Mouse (Mus musculus) colon, adult 2 months (tissue): Measurements from ENCODE around the gene Apoc3. TPM values are rescaled to one million over a fixed set of nuclear protein-coding genes. Genes with fewer than 3 reads are reported as not detected.

Experiments
- polyA plus RNA-seq: library from polyadenylated mRNA; depleted of rRNA; stranded (reverse); fragments of >200 nt; gene quantifications from 2 replicates; pipeline ENCODE4 v1.2.3, GENCODE M21; 2012; rRNA removed

Gene Apoc3
- 1.0 and 1.9 TPM in 2 replicates for polyA plus RNA-seq

DNA sequence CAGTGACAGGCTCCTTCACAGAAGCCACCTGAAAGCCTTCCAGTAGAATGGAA, at the start of gene Apoc3:
TSS of gene Apoc3 (minus strand) at position 41 of the 53 bp plus-strand sequence.

DNA sequence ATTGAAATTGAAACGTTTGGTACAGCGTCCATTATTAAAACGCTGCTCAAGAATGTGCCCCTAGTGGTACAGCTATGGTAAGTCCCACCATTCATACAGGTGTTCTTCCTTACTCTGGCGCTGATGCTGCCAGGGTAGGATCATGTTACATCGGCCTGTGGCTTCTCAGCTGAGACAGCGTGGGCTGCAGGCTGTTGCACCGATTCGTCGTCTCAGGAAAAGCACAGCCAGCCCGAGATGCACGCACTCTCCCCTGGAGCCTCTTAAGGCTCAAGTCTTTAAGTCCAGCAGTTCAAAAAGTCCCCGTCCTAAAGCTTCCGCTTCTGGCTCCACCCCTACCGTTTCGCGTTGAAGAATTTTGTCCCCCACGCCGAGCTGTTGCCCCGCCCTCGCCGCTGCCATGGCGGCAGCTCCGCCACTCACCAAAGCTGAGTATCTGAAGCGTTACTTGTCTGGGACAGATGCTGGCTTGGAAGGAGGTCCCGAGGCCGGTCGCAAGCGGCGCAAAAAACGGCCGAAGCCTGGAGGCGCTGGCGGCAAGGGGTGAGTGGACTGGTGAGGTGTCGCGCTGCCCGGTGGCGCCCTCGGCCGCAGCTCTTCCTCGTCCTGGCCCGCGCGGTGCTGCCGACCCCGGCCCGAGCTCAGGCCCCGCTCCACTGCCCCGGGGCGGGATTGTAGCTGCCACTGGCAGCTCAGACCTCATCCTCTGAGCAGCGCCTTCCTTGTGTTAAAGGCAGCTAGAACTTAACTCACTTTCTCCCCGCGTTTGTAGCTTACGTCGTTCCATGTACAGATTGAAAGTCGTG, 47.4 kb upstream of the Apoc3 start, which contains the start of gene Bud13:
TSS of gene Bud13 (plus strand) at position 378 of the 806 bp plus-strand sequence.

DNA sequence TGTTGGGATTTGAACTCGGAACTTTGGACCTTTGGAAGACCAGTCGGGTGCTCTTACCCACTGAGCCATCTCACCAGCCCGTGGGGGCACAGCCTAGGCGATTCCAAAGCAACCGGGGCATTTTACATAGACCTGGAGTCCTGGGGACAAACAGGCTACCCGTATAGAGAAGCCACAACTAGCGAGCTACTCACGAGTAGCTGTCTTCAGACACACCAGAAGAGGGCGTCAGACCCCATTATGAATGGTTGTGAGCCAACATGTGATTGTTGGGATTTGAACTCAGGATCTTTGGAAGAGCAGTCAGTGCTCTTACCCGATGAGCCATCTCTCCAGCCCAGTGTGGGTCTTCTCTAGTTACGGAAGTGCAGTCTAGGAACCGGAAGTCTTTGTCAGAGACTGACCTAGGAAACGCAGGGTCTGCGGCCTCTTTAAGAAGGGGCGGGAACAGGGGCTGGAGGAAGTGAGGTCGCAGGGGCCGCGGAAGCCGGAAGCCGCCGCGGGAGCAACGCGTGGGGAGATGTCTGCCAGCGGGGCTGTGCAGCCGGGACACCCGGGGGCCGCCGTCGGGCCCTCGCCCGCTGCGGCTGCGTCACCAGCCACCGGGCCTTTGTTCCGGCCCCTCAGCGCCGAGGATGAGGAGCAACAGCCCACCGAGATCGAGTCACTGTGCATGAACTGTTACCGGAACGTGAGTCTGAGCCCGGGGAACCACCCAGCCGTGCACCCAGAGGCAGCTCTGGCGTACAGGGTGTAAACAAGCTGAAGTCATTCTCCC, 37.4 kb upstream of the Apoc3 start, which contains the start of gene Zpr1:
TSS of gene Zpr1 (plus strand) at position 388 of the 778 bp plus-strand sequence.

DNA sequence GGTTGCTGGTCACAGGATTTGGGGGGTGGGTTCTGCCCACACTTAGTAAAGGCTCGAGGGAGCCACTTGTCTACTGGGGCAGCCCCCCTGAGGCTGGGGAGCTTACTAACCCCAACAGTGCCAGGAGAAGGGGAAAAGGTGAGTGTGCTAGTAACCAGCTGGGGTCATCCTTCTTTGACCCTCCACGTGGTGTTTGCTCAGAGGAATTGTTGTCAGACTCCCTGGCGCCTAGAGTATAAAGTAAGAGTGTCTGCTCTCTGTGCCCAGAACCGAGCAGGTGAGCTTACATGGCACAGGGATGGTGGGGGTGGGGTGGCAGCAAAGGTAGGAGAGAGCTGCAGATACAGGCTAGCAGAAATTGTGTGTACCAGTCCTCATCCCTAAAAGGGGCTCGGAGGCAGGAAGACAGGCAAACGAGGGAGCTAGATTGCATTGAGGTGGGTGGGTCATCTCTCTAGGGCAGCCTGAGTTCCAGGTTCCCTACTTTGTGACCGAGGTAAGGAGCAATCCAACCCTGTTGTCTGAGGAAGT, 33.0 kb upstream of the Apoc3 start, which contains the start of gene Apoa5:
TSS of gene Apoa5 (plus strand) at position 291 of the 531 bp plus-strand sequence.

DNA sequence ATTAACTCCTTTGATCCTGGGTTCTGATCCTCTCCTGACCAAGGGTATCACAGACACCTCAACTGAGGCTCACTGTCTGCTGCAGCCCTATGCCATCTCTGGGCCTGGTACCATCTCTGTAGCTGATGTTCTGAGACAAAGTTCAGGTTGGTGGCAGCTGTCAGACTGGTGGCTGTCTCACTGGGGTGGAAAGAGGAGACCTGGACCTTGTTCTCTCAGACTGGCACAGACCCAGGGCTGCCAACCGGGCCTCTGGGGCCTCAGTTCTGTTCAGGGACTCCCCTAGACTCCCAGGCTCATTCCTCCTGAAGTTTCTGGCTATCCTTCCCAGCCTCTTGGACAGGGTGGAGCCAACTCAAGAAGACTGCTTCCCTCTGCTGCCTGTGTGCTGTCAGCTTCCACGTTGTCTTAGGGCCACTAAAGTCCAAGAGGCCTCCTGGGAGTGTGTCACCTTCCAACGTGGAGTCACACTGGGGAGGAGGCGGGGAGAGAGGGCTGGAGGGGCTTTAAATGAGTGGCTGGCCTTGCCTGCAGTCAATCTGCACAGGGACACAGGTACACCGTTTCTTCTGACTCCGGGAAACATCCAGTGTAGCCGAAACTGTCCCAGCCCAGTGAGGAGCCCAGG, 5.2 kb upstream of the Apoc3 start, which contains the start of gene Apoa4:
TSS of gene Apoa4 (plus strand) at position 171 of the 628 bp plus-strand sequence.

DNA sequence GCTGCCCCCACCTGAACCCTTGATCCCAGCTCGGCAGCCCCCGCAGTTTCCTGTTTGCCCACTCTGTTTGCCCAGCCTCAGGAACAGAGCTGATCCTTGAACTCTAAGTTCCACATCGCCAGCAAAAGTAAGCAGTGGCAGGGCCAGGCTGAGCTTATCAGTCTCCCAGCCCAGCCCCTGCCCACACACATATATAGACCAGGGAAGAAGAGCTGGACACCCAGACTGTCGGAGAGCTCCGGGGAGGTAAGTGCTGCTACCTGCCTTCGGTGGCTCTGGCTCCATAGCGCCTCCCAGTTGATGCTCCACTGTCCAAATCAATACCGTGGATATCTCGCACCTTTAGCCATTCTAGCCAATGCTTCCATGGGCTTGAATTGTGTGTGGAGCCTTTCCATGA, 6.9 kb downstream of the Apoc3 start, which contains the start of gene Apoa1:
TSS of gene Apoa1 (plus strand) at position 90 of the 400 bp plus-strand sequence.

Other genes starting within 250 kb of the Apoc3 start
- gene Pafah1b2, start 222.9 kb downstream of the Apoc3 start, polyA plus RNA-seq: 21.3 and 27.0 TPM in 2 replicates
- gene Sik3, start 222.8 kb downstream of the Apoc3 start, polyA plus RNA-seq: 12.6 and 19.2 TPM in 2 replicates
- gene Apoa1, start 7.1 kb downstream of the Apoc3 start, polyA plus RNA-seq: 0.95 and 1.8 TPM in 2 replicates
- 0.12 and 0.32 TPM in 2 replicates for gene Apoa4, start 5.1 kb upstream of the Apoc3 start, polyA plus RNA-seq
- gene Apoa5, start 33.0 kb upstream of the Apoc3 start, polyA plus RNA-seq: 0.34 and 0.41 TPM in 2 replicates
- gene Zpr1, start 37.4 kb upstream of the Apoc3 start, polyA plus RNA-seq: 17.2 and 19.1 TPM in 2 replicates
- gene Bud13, start 47.4 kb upstream of the Apoc3 start, polyA plus RNA-seq: 6.4 and 9.0 TPM in 2 replicates
- gene 4931429L15Rik, start 84.3 kb upstream of the Apoc3 start, polyA plus RNA-seq: not detected in 2 replicates